Mouse (Mus musculus) liver, adult 2 months (tissue): Measurements from ENCODE around the gene Kcnq5.

Experiments
- CTCF ChIP-seq: fragments of 200-500 bp; IDR thresholded peaks from 2 replicates; pipeline ENCODE4 v1.5.1; 2011; ENCODE audit warnings: low read depth, low read length, control low read depth
- POLR2A ChIP-seq: fragments of 200-500 bp; IDR thresholded peaks from 2 replicates; pipeline ENCODE4 v1.6.1; 2011; ENCODE audit warnings: low read length, control low read depth; ENCODE audit not compliant: insufficient read depth; ENCODE audit errors: extremely low read depth

DNA sequence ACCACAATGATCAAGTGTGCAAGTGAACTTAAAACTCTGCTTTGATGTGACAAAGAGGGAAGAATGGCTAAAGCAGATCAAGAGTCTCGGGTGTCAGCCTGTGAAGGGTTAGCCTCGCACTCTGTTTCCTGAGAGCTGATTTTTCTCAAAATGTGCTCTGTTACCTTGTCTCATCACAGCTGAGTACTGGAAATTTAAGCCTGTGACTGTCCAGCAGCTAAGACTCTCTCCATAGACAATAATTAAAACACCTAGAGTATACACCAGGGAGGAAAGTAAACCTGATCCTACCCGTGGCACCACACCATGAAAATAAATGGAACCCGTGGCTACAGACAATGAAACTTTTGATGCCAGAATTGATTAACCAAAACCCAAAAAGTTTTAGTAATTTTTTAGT is 90.9 kb downstream of the Kcnq5 start:
- TF ChIP-seq CTCF, result no peak
- TF ChIP-seq POLR2A, result no peak
